Mouse (Mus musculus) retina, postnatal 7 days (tissue): Measurements from ENCODE around the gene H2afv.
"Not testable (repeated sequence)": the region's sequence is repeated elsewhere in the genome, so short reads cannot be mapped to it uniquely, and the experiment has no call there.

Experiments used
- DNase-seq: peaks from one replicate; pipeline ENCODE4 v3.0.0-alpha.2; 2012; ENCODE audit warnings: low read depth, low spot score

Gene H2afv

DNA sequence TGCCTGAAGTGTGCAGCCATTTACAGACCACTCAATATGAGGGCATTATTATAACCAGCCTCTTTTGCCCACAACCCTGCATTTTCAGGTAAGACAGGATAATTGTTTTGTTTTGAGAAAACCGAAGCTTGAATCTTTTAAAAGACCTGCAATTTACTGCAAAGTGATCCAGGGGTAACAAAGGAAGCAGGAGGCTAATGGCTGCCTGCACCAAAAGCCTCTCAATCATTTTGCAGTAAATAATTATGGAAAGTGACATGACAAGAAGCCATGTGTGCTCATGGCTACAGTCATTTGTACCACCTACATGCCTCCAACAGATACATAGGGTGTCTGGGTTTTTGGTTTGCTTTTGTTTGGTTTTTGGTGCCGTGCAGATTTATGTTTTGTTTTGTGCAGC is 26.8 kb upstream of the H2afv start:
- DNase-seq: no peak

GRCm38 (mm10) chr11:6468541-6468940 is 24.3 kb upstream of the H2afv start:
- DNase-seq: no peak

DNA sequence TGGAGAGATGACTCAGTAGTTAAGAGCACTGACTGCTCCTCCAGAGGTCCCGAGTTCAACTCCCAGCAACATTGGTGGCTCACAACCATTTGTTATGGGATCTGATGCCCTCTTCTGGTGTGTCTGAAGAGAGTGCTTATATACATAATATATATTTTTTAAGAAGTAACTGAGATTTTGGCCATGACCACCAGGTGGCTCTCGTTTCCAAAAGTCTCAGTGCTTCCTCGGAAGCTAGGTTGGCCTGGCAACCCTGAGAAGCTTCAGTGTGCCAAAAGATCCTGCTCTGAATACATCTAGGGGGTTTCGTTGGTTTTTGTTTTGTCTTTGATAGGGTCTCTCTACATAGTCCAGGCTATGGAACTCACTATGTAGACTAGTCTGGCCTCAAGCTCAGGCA is 20.9 kb upstream of the H2afv start:
- peak; percentile 58 for DNase-seq

DNA sequence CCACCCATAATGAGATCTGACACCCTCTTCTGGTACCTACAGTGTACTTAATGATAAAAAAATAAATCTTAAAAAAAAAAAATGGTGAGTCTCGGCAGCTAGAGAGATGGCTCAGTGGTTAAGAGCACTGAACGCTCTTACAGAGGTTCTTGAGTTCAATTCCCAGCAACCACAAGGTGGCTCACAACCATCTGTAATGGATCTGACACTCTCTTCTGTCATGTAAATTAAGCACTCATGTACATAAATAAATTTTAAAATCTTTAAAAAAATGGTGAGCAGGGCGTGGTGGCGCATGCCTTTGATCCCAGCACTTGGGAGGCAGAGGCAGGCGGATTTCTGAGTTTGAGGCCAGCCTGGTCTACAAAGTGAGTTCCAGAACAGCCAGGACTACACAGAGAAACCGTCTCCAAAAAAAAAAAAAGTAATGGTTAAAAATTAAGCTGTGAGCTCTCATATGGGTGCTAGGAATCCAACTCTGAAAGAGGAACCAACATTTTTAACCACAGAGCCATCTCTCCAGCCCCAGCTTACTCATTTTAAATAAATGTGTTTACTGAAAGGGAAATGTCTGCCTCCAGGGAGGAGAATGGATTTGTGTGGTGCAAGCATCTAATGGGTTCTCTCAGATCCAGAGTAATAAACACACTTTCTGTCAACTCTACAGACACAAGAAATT is 19.1 kb upstream of the H2afv start:
- no peak for DNase-seq

DNA sequence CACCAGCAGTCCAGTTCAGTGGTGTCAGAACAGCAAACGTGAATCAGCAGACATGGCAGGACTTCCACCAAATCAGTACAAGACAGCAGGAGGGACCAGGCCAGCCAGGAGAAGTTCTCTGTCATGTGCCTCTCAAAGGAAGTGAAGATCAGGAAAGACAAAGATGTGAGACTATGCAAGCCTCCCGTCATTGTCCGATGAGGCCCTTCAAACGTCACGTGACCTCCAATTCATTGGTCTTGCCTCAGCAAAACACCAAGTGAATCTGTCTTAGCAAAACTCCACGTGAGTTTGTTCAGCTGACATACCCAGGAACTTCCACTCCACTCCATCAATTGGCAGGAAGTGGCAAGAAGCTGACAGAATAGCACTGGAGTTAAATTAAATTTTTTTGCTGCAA is 11.8 kb upstream of the H2afv start:
- DNase-seq: no peak

- not testable (repeated sequence) for DNase-seq
These were observed 3.9 kb upstream of the H2afv start for GRCm38 (mm10) chr11:6448155-6448554.

DNA sequence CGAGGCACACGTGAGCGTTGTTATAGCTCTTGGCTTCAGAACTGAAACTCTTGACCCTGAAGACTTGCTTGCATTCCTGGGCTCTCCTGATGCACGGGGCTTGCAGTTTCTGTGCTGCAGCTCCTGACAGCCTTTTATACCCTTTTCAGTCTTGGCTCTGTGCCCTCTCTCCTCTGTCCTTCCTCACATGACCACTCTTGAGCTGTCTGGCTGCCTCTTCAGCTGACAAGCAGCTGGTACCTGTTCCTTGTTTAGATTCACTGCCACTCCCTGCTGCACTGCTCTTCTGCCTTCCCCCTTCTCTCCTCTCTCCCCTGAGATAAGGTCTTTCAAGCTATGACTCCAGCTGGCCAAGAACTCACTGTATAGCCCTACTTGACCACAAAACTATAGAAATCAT is 3.2 kb upstream of the H2afv start:
- DNase-seq: no peak

- no peak for DNase-seq
These were observed 1.7 kb upstream of the H2afv start for GRCm38 (mm10) chr11:6445951-6446350.

DNA sequence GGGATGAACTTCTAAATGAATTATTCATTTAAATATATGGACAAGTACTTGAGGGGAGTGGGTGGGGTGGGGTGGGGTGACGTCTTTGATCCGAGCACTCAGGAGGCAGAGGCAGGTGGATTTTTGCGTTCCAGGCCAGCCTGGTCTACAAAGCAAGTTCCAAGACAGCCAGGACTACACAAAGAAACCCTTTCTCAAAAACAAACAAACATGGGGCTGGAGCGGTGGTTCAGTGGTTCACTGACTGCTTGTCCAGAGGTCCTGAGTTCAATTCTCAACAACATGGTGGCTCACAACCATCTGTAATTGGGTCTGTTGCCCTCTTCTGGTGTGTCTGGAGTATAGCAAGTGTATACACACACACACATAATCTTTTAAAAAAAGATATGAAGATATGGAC is 1.2 kb upstream of the H2afv start:
- DNase-seq: no peak

DNA sequence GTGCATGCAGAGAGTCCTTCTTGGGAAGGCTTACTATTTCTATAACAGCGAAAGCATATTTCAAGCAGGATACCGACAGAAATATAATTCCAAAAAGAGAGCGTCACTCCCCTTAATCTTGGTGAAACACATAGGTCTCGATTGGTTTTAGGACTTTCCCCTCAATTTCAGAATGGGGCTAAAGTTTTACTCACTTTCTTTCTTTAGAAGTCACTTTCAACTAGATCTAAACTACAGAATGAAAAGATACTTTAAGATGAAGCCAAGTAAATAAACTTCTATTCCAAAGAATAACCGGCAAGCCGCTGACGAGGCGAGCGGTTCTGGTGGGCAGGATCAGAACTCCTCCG is 541 bp downstream of the H2afv start:
- no peak for DNase-seq

GRCm38 (mm10) chr11:6443102-6443501 is 1.1 kb downstream of the H2afv start:
- no peak for DNase-seq

DNA sequence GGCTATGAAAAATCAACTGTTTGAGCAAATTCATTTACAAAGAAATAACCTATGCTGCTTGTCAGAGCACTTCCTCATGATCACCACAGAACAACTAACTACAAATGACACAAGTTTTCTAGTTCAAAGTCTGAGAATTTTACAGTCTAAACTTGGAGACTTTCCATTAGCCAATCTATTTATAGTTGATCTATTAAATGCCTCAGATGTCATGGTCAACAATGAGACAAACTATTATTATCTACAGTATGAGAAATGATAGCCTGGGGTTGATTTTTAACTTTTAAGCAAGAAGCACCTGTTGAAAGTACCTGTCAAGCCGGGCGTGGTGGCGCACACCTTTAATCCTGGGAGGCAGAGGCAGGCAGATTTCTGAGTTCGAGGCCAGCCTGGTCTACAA is 1.7 kb downstream of the H2afv start:
- DNase-seq: no peak

DNA sequence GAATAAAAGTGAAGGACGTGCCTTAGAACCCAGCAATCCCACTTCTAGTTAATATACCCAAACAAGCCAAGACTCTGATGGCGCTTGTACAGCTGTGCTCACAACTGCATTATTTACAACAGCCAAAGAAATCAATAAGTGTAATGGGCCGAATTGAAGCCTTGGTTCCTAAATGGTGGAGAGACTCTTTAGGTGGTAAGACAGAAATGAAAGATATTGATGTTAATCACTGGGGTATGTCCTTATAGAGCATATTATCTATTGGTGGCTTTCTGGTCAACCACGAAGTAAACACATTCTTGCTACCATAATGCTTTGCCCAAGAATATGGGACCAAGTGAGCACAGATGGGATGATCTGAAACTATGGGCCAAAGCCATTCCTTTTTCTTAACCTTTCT is 4.1 kb downstream of the H2afv start:
- DNase-seq: no peak

DNA sequence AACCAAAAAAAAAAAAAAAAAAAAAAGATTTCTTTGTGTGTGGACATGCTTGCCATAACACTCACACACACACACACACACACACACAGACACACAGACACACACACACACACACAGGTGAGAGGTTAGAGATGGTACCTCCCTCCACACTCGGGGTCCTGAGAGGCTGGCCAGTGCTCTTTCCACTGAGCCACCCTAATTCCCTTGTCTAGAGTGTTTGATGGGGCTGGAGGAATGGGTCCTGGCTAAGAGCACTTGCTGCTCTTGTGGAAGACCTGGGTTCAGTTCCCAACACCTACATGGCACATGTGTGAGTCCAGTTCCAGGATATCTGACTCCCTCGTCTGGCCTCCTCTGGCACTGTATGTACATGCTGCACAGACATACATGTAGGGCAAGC is 6.6 kb downstream of the H2afv start:
- no peak for DNase-seq

DNA sequence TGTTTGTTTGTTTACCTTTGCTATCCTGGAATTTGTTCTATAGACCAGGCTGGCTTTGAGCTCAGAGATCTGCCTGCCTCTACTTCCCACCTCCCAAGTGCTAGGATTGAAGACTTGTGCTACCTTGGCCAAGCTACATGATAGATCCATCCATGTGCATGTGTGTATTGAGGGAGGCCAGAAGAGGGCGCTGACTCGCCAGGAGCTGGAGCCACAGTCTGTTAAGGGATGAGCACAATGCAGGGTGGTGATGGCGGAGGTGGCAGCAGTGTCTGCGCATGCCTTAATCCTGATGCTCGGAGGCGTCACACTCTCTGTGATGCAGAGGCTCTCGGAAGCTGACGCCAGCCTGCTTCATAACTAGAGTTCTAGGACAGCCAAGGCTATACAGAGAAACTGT is 7.8 kb downstream of the H2afv start:
- DNase-seq: peak; percentile 38

GRCm38 (mm10) chr11:6430186-6430585 is 14.1 kb downstream of the H2afv start:
- DNase-seq: no peak

GRCm38 (mm10) chr11:6420722-6421350 is 23.4 kb downstream of the H2afv start:
- no peak for DNase-seq

- no peak for DNase-seq
These were observed 23.9 kb downstream of the H2afv start for GRCm38 (mm10) chr11:6420283-6420703.

DNA sequence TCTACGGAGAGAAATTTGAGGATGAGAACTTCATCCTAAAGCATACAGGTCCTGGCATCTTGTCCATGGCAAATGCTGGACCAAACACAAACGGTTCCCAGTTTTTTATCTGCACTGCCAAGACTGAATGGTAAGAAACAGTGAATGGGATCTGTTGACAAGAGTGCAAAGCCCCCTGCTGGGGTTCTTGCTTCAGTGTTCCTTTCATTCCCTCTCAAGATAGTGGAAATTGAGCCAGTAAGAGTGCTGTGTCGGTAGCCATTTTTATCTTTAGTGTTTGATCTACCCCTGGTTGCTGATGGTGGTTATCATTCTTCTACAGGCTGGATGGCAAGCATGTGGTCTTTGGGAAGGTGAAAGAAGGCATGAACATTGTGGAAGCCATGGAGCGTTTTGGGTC is 25.1 kb downstream of the H2afv start:
- DNase-seq: not testable (repeated sequence)

DNA sequence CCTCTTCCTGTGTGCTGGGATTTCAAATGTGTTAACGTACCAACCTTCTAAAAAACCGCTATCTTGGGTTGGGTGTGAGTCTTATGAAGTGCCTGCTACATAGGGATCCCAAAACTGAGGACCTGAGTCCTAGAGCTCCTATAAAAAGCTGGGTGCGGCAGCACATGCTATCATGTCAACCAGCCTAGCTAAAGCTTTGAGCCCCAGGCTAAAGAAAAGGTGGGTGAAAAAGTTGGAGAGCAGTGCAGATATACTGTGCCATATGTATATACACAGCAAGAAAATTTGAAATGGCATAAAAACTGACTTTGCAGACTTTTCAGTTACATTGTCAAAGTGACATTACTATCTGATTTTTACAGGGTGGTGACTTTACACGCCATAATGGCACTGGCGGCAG is 25.5 kb downstream of the H2afv start:
- DNase-seq: no peak

DNA sequence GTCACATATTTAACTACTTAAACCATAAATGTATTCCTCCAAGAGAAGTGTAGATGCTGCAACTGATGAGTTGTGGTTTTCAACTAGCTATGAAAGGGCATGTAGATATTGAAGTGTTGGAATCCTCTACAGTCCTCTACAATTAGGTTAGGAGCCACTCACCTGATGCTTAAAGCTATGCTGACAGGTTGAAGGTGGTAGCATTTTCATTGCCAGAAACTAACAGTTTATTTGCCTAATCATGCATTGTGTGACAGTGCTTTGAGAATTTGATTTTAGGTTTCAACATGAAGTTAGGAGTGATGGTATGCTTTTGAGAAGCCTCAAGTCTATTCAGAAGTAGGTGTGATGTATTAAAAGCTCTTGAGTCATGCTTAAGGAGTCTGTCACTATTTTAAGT is 26.8 kb downstream of the H2afv start:
- no peak for DNase-seq

- DNase-seq: no peak
These were observed 27.2 kb downstream of the H2afv start for GRCm38 (mm10) chr11:6417069-6417468.

- DNase-seq: peak; percentile 39
These were observed 27.7 kb downstream of the H2afv start for GRCm38 (mm10) chr11:6416405-6417034.
